Mouse (Mus musculus) E14TG2a.4 (cell line): Measurements from ENCODE around the gene Nat8l.

ENCODE experiments used
- CTCF ChIP-seq: conservative IDR thresholded peaks from 2 replicates; pipeline ENCODE4 v1.5.1; 2014; ENCODE audit warnings: low read length
- NANOG ChIP-seq: IDR thresholded peaks from 2 replicates; pipeline ENCODE4 v1.6.1; 2014; ENCODE audit warnings: borderline replicate concordance, low read length, mixed read lengths

GRCm38 (mm10) chr5:34031022-34031421 lies 35.2 kb downstream of the Nat8l start:
- TF ChIP-seq CTCF (no peak), NANOG (no peak)
